Mouse (Mus musculus) kidney, embryonic 14.5 days (tissue): Measurements from ENCODE around the gene Crabp2. TPM values are rescaled to one million over a fixed set of nuclear protein-coding genes. Genes with fewer than 3 reads are reported as not detected.

Experiments used
- ATAC-seq: fragments of 200-750 bp; cut with Nextera tagmentation; 2 replicates; pipeline ENCODE4 v1.8.0; 2017; ENCODE audit warnings: moderate number of reproducible peaks, mild to moderate bottlenecking, moderate TSS enrichment, moderate library complexity; ENCODE audit not compliant: low FRiP score, low TSS enrichment
- H3K27ac ChIP-seq: fragments of 300-500 bp; sonication (generic); 2 replicates; pipeline ENCODE4 v1.5.1; 2014; ENCODE audit warnings: low read depth, mild to moderate bottlenecking, low read length, moderate library complexity, mixed read lengths
- H3K27me3 ChIP-seq: fragments of 300-500 bp; sonication (generic); 2 replicates; pipeline ENCODE4 v1.6.1; 2014; ENCODE audit warnings: mild to moderate bottlenecking, low read length; ENCODE audit not compliant: control insufficient read depth, insufficient read depth
- H3K36me3 ChIP-seq: fragments of 300-500 bp; sonication (generic); 2 replicates; pipeline ENCODE4 v1.6.1; 2014; ENCODE audit warnings: low read length, mixed read lengths; ENCODE audit not compliant: control insufficient read depth, insufficient read depth
- H3K4me1 ChIP-seq: fragments of 300-500 bp; sonication (generic); 2 replicates; pipeline ENCODE4 v1.6.1; 2014; ENCODE audit warnings: low read length, mixed read lengths; ENCODE audit not compliant: control insufficient read depth, insufficient read depth
- H3K4me2 ChIP-seq: fragments of 300-500 bp; sonication (generic); replicated peaks from 2 replicates; pipeline ENCODE4 v1.6.1; 2014; ENCODE audit warnings: low read depth, mild to moderate bottlenecking, low read length
- H3K4me3 ChIP-seq: fragments of 300-500 bp; sonication (generic); 2 replicates; pipeline ENCODE4 v1.5.1; 2014; ENCODE audit warnings: mild to moderate bottlenecking, low read length
- H3K9ac ChIP-seq: fragments of 300-500 bp; sonication (generic); 2 replicates; pipeline ENCODE4 v1.6.1; 2014; ENCODE audit warnings: low read depth, mild to moderate bottlenecking, low read length, moderate library complexity
- H3K9me3 ChIP-seq: fragments of 300-500 bp; sonication (generic); 2 replicates; pipeline ENCODE4 v1.6.1; 2016; ENCODE audit warnings: low read length; ENCODE audit not compliant: control insufficient read depth
- WGBS: fragments of 180-500 bp; shearing (Covaris S2); extraction: QIAGEN DNeasy Blood & Tissue Kit; methylation state at CpG from one replicate; pipeline ENCODE4 v1.1.7; 2014; 5-methylcytosine and 5-hydroxymethylcytosine counted together
- polyA plus RNA-seq: library from polyadenylated mRNA; unstranded; fragments of >200 nt; fragmentation: Nextera tagmentation; extraction: Ambion mirVana; gene quantifications from 2 replicates; pipeline ENCODE4 v1.2.1, GENCODE M21; 2014

Crabp2 gene
- polyA plus RNA-seq, 1 experiment from 2014 or later, result 113 TPM

- Histone ChIP-seq H3K27ac (peak overlapping the region; percentile 97), H3K4me2 (no peak overlapping the region), H3K9ac (no peak overlapping the region), H3K27me3 (no peaks in the 10 kb centered on the region), H3K4me3 (no peak overlapping the region), H3K36me3 (no peaks in the 10 kb centered on the region), H3K4me1 (peaks cover 25% of the 10 kb centered on the region), H3K9me3 (no peaks in the 10 kb centered on the region)
- WGBS, result 38% methylated on average over 1 of the region's 1 CpGs
- ATAC-seq, result no peak
Measured at GRCm38 (mm10) chr3:87958967-87959366, 10.5 kb downstream of the Crabp2 start.

DNA sequence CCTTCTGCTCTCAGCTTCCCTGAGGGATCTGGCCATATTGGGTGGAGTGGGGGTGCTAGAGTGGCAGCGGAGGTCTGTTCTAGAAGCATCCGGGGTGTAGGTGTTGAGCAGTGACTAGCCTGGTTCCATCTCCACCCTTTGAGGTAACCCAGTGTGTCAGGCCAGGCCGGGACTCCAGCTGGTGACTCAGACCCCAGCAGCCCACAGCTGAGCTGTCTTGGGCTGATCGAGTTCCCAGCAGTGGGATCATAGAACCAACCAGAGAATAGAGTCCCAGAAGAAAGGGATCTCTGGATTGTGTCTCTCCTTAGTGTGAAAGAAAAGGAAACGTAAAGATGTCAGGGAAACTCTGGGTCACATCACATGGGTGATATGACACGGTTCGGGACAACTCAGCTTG, 10.9 kb downstream of the Crabp2 start:
- H3K27ac ChIP-seq, result peak overlapping the region; percentile 97; the same call in 1 of the 2 replicates
- no peak overlapping the region for H3K4me3 ChIP-seq
- H3K4me1 ChIP-seq, result peaks cover 25% of the 10 kb centered on the region
- H3K9me3 ChIP-seq, result no peaks in the 10 kb centered on the region
- ATAC-seq, result no peak
- 68% methylated on average over 7 of the region's 7 CpGs for WGBS
- H3K27me3 ChIP-seq, result no peaks in the 10 kb centered on the region
- no peaks in the 10 kb centered on the region for H3K36me3 ChIP-seq
- H3K4me2 ChIP-seq, result no peak overlapping the region
- no peak overlapping the region for H3K9ac ChIP-seq

- Histone ChIP-seq H3K27ac (peak overlapping the region; percentile 97), H3K27me3 (no peaks in the 10 kb centered on the region), H3K36me3 (no peaks in the 10 kb centered on the region), H3K9me3 (no peaks in the 10 kb centered on the region), H3K4me2 (peak overlapping the region; percentile 79), H3K9ac (peak overlapping the region; percentile 75), H3K4me3 (peak overlapping the region; percentile 46), H3K4me1 (peaks cover 25% of the 10 kb centered on the region)
- ATAC-seq, result no peak
- WGBS, result 12% methylated on average over 10 of the region's 10 CpGs
Measured at GRCm38 (mm10) chr3:87960191-87960585, 11.7 kb downstream of the Crabp2 start.

- H3K4me1 ChIP-seq, result peaks cover 25% of the 10 kb centered on the region
- WGBS, result under 1% methylated on average over 27 of the region's 27 CpGs
- no peaks in the 10 kb centered on the region for H3K9me3 ChIP-seq
- peak; percentile 97 for ATAC-seq
- peak overlapping the region; percentile 75 for H3K9ac ChIP-seq
- peak overlapping the region; percentile 97 for H3K27ac ChIP-seq
- peak overlapping the region; percentile 46 for H3K4me3 ChIP-seq
- H3K27me3 ChIP-seq, result no peaks in the 10 kb centered on the region
- H3K4me2 ChIP-seq, result peak overlapping the region; percentile 79
- H3K36me3 ChIP-seq, result no peaks in the 10 kb centered on the region
Measured at GRCm38 (mm10) chr3:87960586-87961191, 12.2 kb downstream of the Crabp2 start.

GRCm38 (mm10) chr3:87970184-87970938, 21.9 kb downstream of the Crabp2 start:
- H3K4me2 ChIP-seq, result peak overlapping the region; percentile 96
- peak overlapping the region; percentile 75 for H3K27ac ChIP-seq
- H3K9me3 ChIP-seq, result no peaks in the 10 kb centered on the region
- peak; percentile 22 for ATAC-seq
- 1% methylated on average over 21 of the region's 21 CpGs for WGBS
- H3K4me3 ChIP-seq, result peak overlapping the region; percentile 71
- H3K27me3 ChIP-seq, result no peaks in the 10 kb centered on the region; the same call in 1 of the 2 replicates
- H3K4me1 ChIP-seq, result peaks cover 38% of the 10 kb centered on the region
- peak overlapping the region; percentile 82; the same call in 1 of the 2 replicates for H3K9ac ChIP-seq
- H3K36me3 ChIP-seq, result peaks cover 7% of the 10 kb centered on the region

GRCm38 (mm10) chr3:87970939-87971488, 22.5 kb downstream of the Crabp2 start, which contains the start of gene Nes:
Gene Nes, plus strand, starts transcription at chr3:87971078.
- WGBS, result under 1% methylated on average over 44 of the region's 44 CpGs
- H3K27ac ChIP-seq, result peak within 1 kb of the TSS; percentile 75
- ATAC-seq, result peak; percentile 78

GRCm38 (mm10) chr3:87971489-87972202, 23.2 kb downstream of the Crabp2 start:
- Histone ChIP-seq H3K36me3 (peaks cover 16% of the 10 kb centered on the region), H3K9me3 (no peaks in the 10 kb centered on the region), H3K9ac (peak overlapping the region; percentile 82), H3K27ac (peak overlapping the region; percentile 75), H3K4me1 (peaks cover 38% of the 10 kb centered on the region), H3K27me3 (no peaks in the 10 kb centered on the region; the same call in 1 of the 2 replicates), H3K4me2 (peak overlapping the region; percentile 96), H3K4me3 (peak overlapping the region; percentile 71)
- WGBS, result under 1% methylated on average over 60 of the region's 60 CpGs
- ATAC-seq, result peak; percentile 21; the same call in 1 of the 2 replicates

More at GRCm38 (mm10) chr3:87970939-87971488, 22.5 kb downstream of the Crabp2 start, which contains the start of gene Nes:
- H3K4me1 ChIP-seq, result peaks cover 38% of the 10 kb centered on the region
- no peaks in the 10 kb centered on the region for H3K9me3 ChIP-seq
- H3K4me3 ChIP-seq, result peak within 1 kb of the TSS; percentile 71
- H3K4me2 ChIP-seq, result peak within 1 kb of the TSS; percentile 96
- peak within 1 kb of the TSS; percentile 82 for H3K9ac ChIP-seq
- H3K27me3 ChIP-seq, result no peaks in the 10 kb centered on the region; the same call in 1 of the 2 replicates
- peaks cover 13% of the 10 kb centered on the region for H3K36me3 ChIP-seq

- H3K9ac ChIP-seq, result peak overlapping the region; percentile 82
- ATAC-seq, result peak; percentile 13; the same call in 1 of the 2 replicates
- H3K27me3 ChIP-seq, result no peaks in the 10 kb centered on the region; the same call in 1 of the 2 replicates
- H3K36me3 ChIP-seq, result peaks cover 16% of the 10 kb centered on the region
- H3K4me3 ChIP-seq, result peak overlapping the region; percentile 71
- H3K4me2 ChIP-seq, result peak overlapping the region; percentile 96
- peaks cover 38% of the 10 kb centered on the region for H3K4me1 ChIP-seq
- WGBS, result 6% methylated on average over 8 of the region's 8 CpGs
- peak overlapping the region; percentile 48; the same call in 1 of the 2 replicates for H3K27ac ChIP-seq
- H3K9me3 ChIP-seq, result no peaks in the 10 kb centered on the region
Measured at GRCm38 (mm10) chr3:87972203-87972664, 23.8 kb downstream of the Crabp2 start.
